Mouse (Mus musculus) C2C12 (cell line): Measurements from ENCODE around the gene Zfp644.

ENCODE experiments used
- CTCF ChIP-seq: IDR thresholded peaks from one replicate; pipeline ENCODE4 v1.5.1; 2011; ENCODE audit not compliant: control insufficient read depth, insufficient read depth, insufficient read length
- USF1 ChIP-seq: IDR thresholded peaks from one replicate; pipeline ENCODE4 v1.6.1; 2011; ENCODE audit warnings: low read depth, mild to moderate bottlenecking, control low read depth, moderate library complexity

GRCm38 (mm10) chr5:106640235-106640809 is 56.8 kb downstream of the Zfp644 start:
- TF ChIP-seq CTCF (no peak), USF1 (no peak)
